Mouse (Mus musculus): ENCODE data around the gene Rnf114. TPM values are rescaled to one million over a fixed set of nuclear protein-coding genes. Genes with fewer than 3 reads are reported as not detected.
A peak's percentile ranks its signal among the peaks of the same experiment; 100 is the strongest.

Gene Rnf114
- polyA plus RNA-seq, 1 experiment from 2014 or later, result 114 TPM

DNA sequence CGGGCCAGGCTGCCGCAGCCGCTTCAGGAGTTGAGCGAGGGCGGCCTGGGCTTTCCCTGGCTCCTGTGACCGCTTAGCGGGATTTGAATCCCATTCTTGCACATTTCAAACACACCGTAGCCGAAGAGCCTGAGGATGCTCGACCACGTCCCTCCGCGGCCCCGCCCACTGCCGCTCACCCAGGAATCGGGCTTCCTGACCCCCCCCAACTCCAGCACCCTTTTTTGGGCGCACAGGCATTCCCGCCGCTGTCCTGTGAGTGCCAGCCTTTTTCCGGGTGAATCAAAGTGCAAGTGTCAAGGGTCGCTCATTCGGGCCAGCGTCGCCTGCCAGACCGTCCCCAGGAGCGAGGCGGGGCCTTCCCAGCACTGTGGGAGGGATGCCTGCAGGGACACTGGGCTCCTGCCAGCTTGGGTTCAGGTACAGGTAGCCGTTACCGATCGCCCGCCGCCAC, 11.5 kb downstream of the Rnf114 start:
- H3K4me1 ChIP-seq (ENCODE audit: control insufficient read depth, insufficient read depth, low read length), result peaks cover 11% of the 10 kb centered on the region
- H3K9ac ChIP-seq (ENCODE audit: low read length), result peak overlapping the region; percentile 91
- peaks cover 8% of the 10 kb centered on the region for H3K36me3 ChIP-seq (ENCODE audit: control insufficient read depth, insufficient read depth, low read length)
- ATAC-seq (ENCODE audit: insufficient number of reproducible peaks, low FRiP score, low TSS enrichment, low read depth), result 0 out of 2 replicates have a peak, but pooled peaks have one; percentile 14
- peak; percentile 60 for DNase-seq (ENCODE audit: low spot score)
- no peaks in the 10 kb centered on the region for H3K9me3 ChIP-seq (ENCODE audit: control insufficient read depth, low read length)
- peak overlapping the region; percentile 72 for H3K4me2 ChIP-seq (ENCODE audit: low read depth, severe bottlenecking)
- WGBS, result under 1% methylated on average over 30 of the region's 32 CpGs
- peak overlapping the region; percentile 99 for H3K4me3 ChIP-seq (ENCODE audit: low read depth, low read length)
- peak overlapping the region; percentile 70 for H3K27ac ChIP-seq (replicated peaks; ENCODE audit: low read depth, low read length)
- H3K27me3 ChIP-seq (ENCODE audit: control insufficient read depth, insufficient read depth, low read length), result no peaks in the 10 kb centered on the region

GRCm38 (mm10) chr2:167505127-167505526, 12.7 kb downstream of the Rnf114 start:
- Histone ChIP-seq H3K27ac (replicated peaks; ENCODE audit: low read depth, low read length) (no peak overlapping the region), H3K27me3 (ENCODE audit: control insufficient read depth, insufficient read depth, low read length) (no peaks in the 10 kb centered on the region), H3K4me2 (ENCODE audit: low read depth, severe bottlenecking) (no peak overlapping the region), H3K4me3 (ENCODE audit: low read depth, low read length) (no peak overlapping the region), H3K4me1 (ENCODE audit: control insufficient read depth, insufficient read depth, low read length) (peaks cover 11% of the 10 kb centered on the region), H3K9me3 (ENCODE audit: control insufficient read depth, low read length) (no peaks in the 10 kb centered on the region), H3K36me3 (ENCODE audit: control insufficient read depth, insufficient read depth, low read length) (peaks cover 10% of the 10 kb centered on the region), H3K9ac (ENCODE audit: low read length) (no peak overlapping the region)
- no peak for ATAC-seq (ENCODE audit: insufficient number of reproducible peaks, low FRiP score, low TSS enrichment, low read depth)
- DNase-seq (ENCODE audit: low spot score), result no peak
- WGBS, result 90% methylated on average over 3 of the region's 3 CpGs

DNA sequence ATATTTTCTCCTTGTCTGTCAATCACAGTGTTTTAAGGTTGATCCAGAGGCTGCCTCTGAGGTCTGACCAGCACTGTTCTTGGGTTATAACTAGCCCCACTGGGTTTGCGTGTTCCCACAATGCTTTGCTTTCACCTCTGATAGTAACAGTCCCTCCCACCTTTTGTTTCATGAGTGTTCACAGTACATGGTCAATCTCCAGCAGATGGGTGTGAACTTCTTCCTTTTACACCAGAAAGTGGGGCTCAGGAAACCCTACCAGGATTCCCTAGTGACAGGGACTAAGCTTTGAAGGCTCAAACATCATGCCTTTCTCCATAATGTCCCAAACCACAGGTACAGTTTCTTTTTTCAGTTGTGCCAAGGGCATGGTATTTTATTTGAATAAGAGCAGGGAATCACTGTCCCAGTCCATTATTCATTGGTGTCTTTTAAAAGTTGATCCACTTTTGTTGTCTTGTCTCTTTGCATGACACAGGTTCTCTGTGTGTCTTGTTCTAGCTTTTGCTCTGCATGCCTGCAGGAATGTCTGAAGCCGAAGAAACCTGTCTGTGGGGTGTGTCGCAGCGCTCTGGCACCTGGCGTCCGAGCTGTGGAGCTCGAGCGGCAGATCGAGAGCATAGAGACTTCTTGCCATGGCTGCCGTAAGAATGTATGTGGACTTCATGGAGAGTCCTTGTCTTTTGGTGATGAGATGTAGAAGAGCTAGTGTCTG, 14.3 kb downstream of the Rnf114 start:
- no peak for DNase-seq (ENCODE audit: low spot score)
- H3K36me3 ChIP-seq (ENCODE audit: control insufficient read depth, insufficient read depth, low read length), result peaks cover 16% of the 10 kb centered on the region
- H3K27me3 ChIP-seq (ENCODE audit: control insufficient read depth, insufficient read depth, low read length), result no peaks in the 10 kb centered on the region
- no peak overlapping the region for H3K9ac ChIP-seq (ENCODE audit: low read length)
- H3K4me3 ChIP-seq (ENCODE audit: low read depth, low read length), result no peak overlapping the region
- WGBS, result 96% methylated on average over 10 of the region's 10 CpGs
- no peaks in the 10 kb centered on the region for H3K9me3 ChIP-seq (ENCODE audit: control insufficient read depth, low read length)
- no peak for ATAC-seq (ENCODE audit: insufficient number of reproducible peaks, low FRiP score, low TSS enrichment, low read depth)
- H3K27ac ChIP-seq (replicated peaks; ENCODE audit: low read depth, low read length), result no peak overlapping the region
- H3K4me1 ChIP-seq (ENCODE audit: control insufficient read depth, insufficient read depth, low read length), result peaks cover 11% of the 10 kb centered on the region
- no peak overlapping the region for H3K4me2 ChIP-seq (ENCODE audit: low read depth, severe bottlenecking)

DNA sequence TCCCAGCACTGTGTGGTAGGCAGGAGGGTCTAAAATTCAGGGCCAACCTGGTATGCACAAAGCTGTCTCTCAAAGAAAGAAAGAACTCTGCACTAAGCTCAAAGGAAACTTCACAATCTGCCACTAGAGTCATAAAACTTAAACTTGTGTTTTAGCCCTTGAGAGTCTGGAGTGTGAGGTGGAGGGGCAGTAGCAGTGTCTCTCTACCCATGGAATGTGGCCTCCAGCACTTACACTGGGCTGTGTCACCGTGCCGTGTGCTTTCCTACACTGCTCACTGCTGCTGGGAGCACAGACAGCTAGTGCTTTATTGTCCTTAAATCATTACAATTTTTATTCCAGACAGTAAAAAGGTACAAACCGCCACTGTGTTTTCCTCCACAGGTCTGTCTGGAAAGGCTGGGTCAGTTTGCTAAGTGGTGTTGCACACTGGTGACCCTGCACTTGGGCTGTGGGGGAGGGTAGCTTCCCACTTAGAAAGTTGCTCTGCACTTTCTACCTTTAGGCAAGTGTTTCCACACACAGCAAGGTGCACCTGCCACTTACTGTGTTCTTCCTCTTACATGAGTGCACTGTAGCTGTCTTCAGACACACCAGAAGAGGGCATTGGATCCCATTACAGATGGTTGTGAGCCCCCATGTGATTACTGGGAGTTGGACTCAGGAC, 15.4 kb downstream of the Rnf114 start:
- no peaks in the 10 kb centered on the region for H3K9me3 ChIP-seq (ENCODE audit: control insufficient read depth, low read length)
- H3K27me3 ChIP-seq (ENCODE audit: control insufficient read depth, insufficient read depth, low read length), result no peaks in the 10 kb centered on the region
- ATAC-seq (ENCODE audit: insufficient number of reproducible peaks, low FRiP score, low TSS enrichment, low read depth) (no peak), DNase-seq (ENCODE audit: low spot score) (no peak)
- 84% methylated on average over 3 of the region's 3 CpGs for WGBS
- H3K4me1 ChIP-seq (ENCODE audit: control insufficient read depth, insufficient read depth, low read length), result peaks cover 11% of the 10 kb centered on the region
- H3K4me3 ChIP-seq (ENCODE audit: low read depth, low read length), result no peak overlapping the region
- H3K4me2 ChIP-seq (ENCODE audit: low read depth, severe bottlenecking), result no peak overlapping the region
- H3K36me3 ChIP-seq (ENCODE audit: control insufficient read depth, insufficient read depth, low read length), result peaks cover 28% of the 10 kb centered on the region
- no peak overlapping the region for H3K9ac ChIP-seq (ENCODE audit: low read length)
- no peak overlapping the region for H3K27ac ChIP-seq (replicated peaks; ENCODE audit: low read depth, low read length)

GRCm38 (mm10) chr2:167508569-167508968, 16.1 kb downstream of the Rnf114 start:
- Histone ChIP-seq H3K4me3 (ENCODE audit: low read depth, low read length) (no peak overlapping the region), H3K27ac (replicated peaks; ENCODE audit: low read depth, low read length) (no peak overlapping the region), H3K9ac (ENCODE audit: low read length) (no peak overlapping the region), H3K27me3 (ENCODE audit: control insufficient read depth, insufficient read depth, low read length) (no peaks in the 10 kb centered on the region), H3K4me2 (ENCODE audit: low read depth, severe bottlenecking) (no peak overlapping the region), H3K36me3 (ENCODE audit: control insufficient read depth, insufficient read depth, low read length) (peaks cover 33% of the 10 kb centered on the region), H3K4me1 (ENCODE audit: control insufficient read depth, insufficient read depth, low read length) (peaks cover 11% of the 10 kb centered on the region), H3K9me3 (ENCODE audit: control insufficient read depth, low read length) (no peaks in the 10 kb centered on the region)
- DNase-seq (ENCODE audit: low spot score) (no peak), ATAC-seq (ENCODE audit: insufficient number of reproducible peaks, low FRiP score, low TSS enrichment, low read depth) (no peak)
- WGBS, result 97% methylated on average over 4 of the region's 4 CpGs

DNA sequence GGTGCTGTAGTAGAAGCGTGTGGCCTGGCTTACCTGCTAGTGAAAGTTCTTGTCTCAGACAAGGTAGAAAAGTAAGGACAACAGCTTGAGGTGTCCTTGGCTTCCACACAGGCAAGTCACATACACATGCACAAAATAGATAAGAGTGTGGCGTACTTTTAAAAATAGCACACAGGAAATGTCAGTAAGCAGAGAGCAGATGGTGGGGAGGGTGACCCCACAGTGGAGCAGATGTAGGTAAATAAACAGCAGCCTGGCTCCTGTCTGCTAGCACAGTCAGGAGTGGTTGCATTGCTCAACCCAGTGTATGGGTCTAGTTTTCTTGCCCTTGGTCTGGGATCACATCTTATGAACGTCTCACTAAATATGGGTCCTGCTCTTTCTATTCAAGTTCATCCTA, 18.0 kb downstream of the Rnf114 start:
- Histone ChIP-seq H3K4me2 (ENCODE audit: low read depth, severe bottlenecking) (no peak overlapping the region), H3K27me3 (ENCODE audit: control insufficient read depth, insufficient read depth, low read length) (no peaks in the 10 kb centered on the region), H3K4me3 (ENCODE audit: low read depth, low read length) (no peak overlapping the region), H3K36me3 (ENCODE audit: control insufficient read depth, insufficient read depth, low read length) (peaks cover 44% of the 10 kb centered on the region), H3K9ac (ENCODE audit: low read length) (no peak overlapping the region), H3K9me3 (ENCODE audit: control insufficient read depth, low read length) (no peaks in the 10 kb centered on the region), H3K27ac (replicated peaks; ENCODE audit: low read depth, low read length) (no peak overlapping the region), H3K4me1 (ENCODE audit: control insufficient read depth, insufficient read depth, low read length) (no peaks in the 10 kb centered on the region)
- 91% methylated on average over 3 of the region's 3 CpGs for WGBS
- ATAC-seq (ENCODE audit: insufficient number of reproducible peaks, low FRiP score, low TSS enrichment, low read depth), result no peak
- no peak for DNase-seq (ENCODE audit: low spot score)

- H3K4me1 ChIP-seq (ENCODE audit: control insufficient read depth, insufficient read depth, low read length), result no peaks in the 10 kb centered on the region
- H3K27ac ChIP-seq (replicated peaks; ENCODE audit: low read depth, low read length), result no peak overlapping the region
- no peak overlapping the region for H3K4me3 ChIP-seq (ENCODE audit: low read depth, low read length)
- H3K27me3 ChIP-seq (ENCODE audit: control insufficient read depth, insufficient read depth, low read length), result no peaks in the 10 kb centered on the region
- peaks cover 53% of the 10 kb centered on the region for H3K36me3 ChIP-seq (ENCODE audit: control insufficient read depth, insufficient read depth, low read length)
- DNase-seq (ENCODE audit: low spot score) (no peak), ATAC-seq (ENCODE audit: insufficient number of reproducible peaks, low FRiP score, low TSS enrichment, low read depth) (no peak)
- H3K4me2 ChIP-seq (ENCODE audit: low read depth, severe bottlenecking), result no peak overlapping the region
- 91% methylated on average over 9 of the region's 9 CpGs for WGBS
- H3K9ac ChIP-seq (ENCODE audit: low read length), result no peak overlapping the region
- no peaks in the 10 kb centered on the region for H3K9me3 ChIP-seq (ENCODE audit: control insufficient read depth, low read length)
Measured at GRCm38 (mm10) chr2:167512365-167512764, 19.9 kb downstream of the Rnf114 start.

GRCm38 (mm10) chr2:167512970-167513369, 20.5 kb downstream of the Rnf114 start:
- Histone ChIP-seq H3K9ac (ENCODE audit: low read length) (no peak overlapping the region), H3K27ac (replicated peaks; ENCODE audit: low read depth, low read length) (no peak overlapping the region), H3K36me3 (ENCODE audit: control insufficient read depth, insufficient read depth, low read length) (peaks cover 55% of the 10 kb centered on the region), H3K9me3 (ENCODE audit: control insufficient read depth, low read length) (no peaks in the 10 kb centered on the region), H3K4me2 (ENCODE audit: low read depth, severe bottlenecking) (no peak overlapping the region), H3K4me3 (ENCODE audit: low read depth, low read length) (no peak overlapping the region), H3K4me1 (ENCODE audit: control insufficient read depth, insufficient read depth, low read length) (no peaks in the 10 kb centered on the region), H3K27me3 (ENCODE audit: control insufficient read depth, insufficient read depth, low read length) (no peaks in the 10 kb centered on the region)
- ATAC-seq (ENCODE audit: insufficient number of reproducible peaks, low FRiP score, low TSS enrichment, low read depth), result no peak
- DNase-seq (ENCODE audit: low spot score), result no peak
- WGBS, result 90% methylated on average over 5 of the region's 5 CpGs

All from limb, embryonic 11.5 days (tissue).